Mouse (Mus musculus): ENCODE data around the gene Ldb3. TPM values are rescaled to one million over a fixed set of nuclear protein-coding genes. Genes with fewer than 3 reads are reported as not detected.

The Ldb3 gene
- total RNA-seq, 2 experiments from 2014 or later = 1,007 to 1,096 TPM

DNA sequence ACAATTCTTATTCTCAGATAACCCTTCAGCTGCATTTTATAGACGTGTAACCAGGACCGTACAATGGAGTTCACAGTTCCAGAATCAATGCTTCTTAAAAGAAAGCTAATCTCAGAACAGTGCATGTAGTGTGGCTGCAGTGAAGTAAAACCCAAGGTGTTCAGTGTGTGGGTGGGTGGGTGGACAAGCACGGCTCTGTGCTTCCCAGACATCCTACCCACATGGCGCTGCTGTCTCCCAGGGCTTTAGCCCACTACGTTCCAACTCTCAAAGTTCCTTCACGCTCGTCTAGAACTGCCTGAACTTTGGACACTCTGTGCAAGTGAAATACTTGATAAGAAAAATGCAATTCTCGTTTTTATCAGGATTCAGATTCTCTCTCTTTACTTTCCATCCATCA is 65.8 kb downstream of the Ldb3 start, which contains the start of gene 9230112D13Rik:
Gene 9230112D13Rik (minus strand): TSS at position 101 of the 400 bp plus-strand sequence.
- intact Hi-C loops (cut with DNase I) = no loop called here
- no peak for DNase-seq (ENCODE audit: low spot score)

DNA sequence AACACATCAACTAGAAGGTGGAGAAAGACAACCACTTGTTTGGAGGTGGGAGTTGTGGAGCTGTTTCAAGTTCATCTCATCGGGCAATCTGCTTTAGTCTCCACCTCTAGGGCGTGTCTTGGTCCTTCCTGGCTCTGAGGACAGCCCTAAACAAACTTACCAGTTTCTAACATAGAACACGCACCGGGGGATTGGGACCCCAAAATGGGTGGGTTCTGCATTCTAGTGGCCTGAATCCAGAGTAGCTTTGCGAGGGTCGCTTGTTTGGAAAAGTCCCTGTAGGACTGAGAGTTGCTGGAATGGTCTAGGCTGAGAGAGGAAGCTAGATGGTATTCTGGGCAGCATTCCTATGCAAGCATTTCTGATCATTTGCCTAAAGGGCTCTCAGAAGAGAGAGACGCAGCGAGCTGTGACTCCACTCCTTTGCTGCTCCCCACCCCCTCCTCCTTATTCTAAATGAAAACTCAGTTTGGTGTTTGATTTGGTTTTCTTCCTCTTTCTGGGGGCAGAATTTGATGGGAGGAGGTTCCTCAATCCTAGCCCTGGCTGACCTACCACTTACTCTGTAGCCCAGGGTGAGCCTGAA is 70.4 kb downstream of the Ldb3 start:
- intact Hi-C loops (cut with DNase I) = no loop called here
- DNase-seq (ENCODE audit: low spot score) = no peak

DNA sequence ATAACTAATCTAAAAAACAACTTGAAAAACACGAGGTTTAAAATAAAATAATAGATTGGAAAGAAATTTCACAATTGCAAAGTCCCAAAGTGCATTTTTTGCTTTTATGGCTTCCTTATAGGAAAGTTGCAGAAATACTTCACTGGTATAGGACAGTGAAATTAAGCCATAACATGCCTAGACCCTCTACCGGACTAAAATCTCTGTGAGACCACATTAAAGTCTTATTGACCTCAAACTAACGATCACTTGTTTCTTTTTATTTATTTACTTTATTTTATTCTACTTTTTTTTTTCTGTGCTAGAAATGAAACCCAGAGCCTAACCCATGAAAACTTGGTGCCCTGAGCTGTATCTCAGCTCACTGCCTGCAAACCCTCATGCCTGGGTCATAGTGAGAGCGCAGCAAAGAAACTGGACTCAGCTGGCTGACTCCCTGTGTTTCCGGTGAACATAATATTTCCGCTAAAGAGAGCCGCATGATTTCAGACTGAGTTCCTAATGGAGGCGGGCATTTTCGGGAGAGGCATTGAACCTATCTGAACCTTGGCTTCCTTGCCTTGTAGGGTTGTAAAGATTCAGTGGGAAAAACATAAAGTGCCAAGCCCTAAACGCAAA is 71.4 kb downstream of the Ldb3 start:
- no peak for DNase-seq (ENCODE audit: low spot score)
- intact Hi-C loops (cut with DNase I) = no loop called here

DNA sequence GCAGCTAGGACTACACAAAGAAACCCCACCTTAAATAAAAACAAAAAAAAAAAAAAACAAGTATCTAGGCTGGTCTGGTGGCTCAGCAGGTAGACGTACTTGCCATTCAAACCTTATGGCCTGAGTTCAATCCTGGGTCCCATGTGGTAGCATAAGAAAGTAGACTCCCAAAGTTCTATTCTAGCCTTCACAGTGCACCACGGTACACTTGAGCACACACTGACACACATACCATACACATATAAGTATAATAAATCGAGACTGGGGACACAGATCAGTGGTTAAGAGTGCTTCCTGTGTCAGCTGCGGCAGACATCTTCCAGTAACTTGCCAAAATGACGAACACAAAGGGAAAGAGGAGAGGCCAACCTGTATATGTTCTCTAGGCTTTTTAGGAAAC is 72.6 kb downstream of the Ldb3 start:
- intact Hi-C loops (cut with DNase I) = no loop called here
- no peak for DNase-seq (ENCODE audit: low spot score)

DNA sequence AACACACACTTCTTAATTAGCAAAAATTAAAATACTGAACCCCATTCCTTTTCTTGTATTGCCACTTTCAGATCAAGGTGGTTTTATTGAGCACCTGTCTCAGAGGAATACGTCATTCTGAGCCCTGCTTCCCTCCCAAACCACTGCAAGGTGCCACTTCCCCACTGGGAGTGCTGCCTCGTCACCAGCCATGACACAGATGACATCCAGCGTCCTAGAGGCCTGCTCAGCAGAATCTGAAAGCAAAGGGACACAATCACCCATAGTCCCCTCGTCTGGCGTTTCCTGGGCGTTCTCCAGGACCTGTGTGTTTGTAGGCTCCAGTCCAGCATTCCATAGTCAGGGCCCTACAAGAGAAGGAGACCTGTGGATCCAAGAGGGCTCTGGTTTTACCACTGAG is 74.4 kb downstream of the Ldb3 start:
- intact Hi-C loops (cut with DNase I) = no loop called here
- DNase-seq (ENCODE audit: low spot score) = no peak

DNA sequence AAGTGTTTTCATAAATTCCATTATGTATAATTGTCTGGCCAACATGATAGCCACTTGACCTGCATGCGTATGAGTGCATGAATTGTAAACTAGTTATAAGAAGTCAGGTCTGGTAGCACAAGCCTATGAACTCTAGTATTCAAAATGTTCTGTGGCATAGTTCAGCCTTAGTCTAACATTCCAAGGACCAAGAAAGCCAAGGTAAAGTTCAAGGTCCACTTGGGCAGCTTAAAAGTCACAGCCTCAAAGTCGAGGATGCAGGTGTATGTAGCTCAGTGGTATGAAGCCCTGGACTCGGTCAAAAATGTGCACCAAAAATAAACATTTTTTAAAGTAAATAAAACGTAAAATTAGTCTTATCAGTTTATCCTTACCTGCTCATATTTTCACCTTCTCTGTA is 75.9 kb downstream of the Ldb3 start:
- intact Hi-C loops (cut with DNase I) = no loop called here
- no peak for DNase-seq (ENCODE audit: low spot score)

DNA sequence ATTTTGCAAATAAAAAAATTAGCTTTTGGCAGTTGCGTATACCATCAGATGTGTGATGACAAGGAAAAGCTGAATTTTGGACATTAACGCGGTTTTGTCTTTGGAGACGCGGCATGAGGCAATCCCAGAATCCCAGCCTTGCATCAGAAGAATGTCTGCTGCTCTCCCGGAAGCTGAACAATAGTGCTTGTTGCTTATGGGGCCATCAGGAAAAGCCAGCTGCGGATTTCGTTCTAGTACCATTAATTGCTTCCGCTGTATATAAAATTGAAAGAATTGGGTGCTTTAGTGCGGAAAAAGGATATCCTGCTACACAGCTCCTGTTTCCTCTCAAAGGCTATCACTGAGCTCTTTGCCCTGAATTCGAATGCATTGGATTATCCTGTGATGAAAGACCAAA is 76.6 kb downstream of the Ldb3 start:
- intact Hi-C loops (cut with DNase I) = no loop called here
- DNase-seq (ENCODE audit: low spot score) = no peak

DNA sequence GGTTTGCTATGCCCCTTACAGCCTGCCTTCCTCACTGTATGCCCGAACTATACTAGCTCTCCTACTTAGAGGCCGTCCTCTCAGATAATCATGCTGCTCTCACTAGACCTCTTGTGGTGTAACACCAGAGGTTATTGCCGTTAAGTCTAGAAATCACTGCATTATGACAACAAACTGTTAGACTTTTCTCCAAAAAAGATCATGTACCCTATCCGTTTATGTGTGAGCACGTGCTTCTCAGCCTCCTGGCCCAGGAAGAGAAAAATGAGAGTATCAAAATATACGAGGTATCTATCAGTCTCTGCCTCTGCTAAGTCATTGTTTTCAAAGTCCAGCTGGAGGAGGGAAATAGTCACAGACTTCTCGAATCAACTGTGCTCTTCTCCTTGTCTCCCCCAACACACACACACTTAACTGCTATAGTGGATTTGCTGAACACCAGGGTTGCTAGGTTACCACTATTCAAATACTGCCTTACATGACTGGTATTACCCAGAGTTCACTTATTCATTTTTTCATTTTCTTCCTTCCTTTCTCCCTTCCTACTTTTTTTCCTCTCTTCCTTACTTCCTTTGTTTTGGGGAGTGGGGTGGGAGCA is 79.5 kb downstream of the Ldb3 start:
- intact Hi-C loops (cut with DNase I) = loop anchor here (10.0 kb wide), 1 partner anchor 194 kb away; the partner anchor contains the start of genes Glud1 and Shld2
- no peak for DNase-seq (ENCODE audit: low spot score)

DNA sequence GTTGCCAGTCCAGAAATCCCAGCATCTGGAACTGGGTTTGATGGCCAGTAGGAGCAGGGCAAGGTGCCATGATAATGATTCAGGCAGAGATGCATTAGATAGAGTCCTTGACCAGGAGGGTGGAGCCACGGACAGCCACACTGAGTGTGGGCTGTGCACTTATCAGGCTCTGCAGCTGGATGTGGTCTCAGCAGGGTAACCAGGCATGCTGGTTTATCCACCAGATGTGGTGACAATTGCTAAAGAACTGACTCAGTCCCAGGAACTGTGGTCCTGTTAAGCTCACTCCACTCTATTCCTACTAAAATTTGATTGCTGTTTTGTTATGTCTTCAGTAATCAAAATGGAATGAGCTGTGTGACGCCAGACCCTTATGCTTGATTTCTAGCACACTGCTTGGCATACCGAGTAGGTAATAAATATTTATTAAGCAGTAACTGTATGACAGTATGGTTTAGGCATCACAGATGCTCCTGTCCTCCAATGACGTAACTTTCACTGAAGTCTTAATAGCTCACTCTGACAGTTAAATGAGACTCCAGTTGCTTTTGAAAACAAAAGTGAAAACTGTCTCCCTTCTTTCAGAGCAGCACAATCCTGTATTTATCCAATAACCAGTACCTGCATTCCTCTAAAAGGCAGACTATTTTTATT is 80.2 kb downstream of the Ldb3 start:
- DNase-seq (ENCODE audit: low spot score) = no peak
- intact Hi-C loops (cut with DNase I) = loop anchor here (10.0 kb wide), 1 partner anchor 194 kb away; the partner anchor contains the start of genes Glud1 and Shld2

DNA sequence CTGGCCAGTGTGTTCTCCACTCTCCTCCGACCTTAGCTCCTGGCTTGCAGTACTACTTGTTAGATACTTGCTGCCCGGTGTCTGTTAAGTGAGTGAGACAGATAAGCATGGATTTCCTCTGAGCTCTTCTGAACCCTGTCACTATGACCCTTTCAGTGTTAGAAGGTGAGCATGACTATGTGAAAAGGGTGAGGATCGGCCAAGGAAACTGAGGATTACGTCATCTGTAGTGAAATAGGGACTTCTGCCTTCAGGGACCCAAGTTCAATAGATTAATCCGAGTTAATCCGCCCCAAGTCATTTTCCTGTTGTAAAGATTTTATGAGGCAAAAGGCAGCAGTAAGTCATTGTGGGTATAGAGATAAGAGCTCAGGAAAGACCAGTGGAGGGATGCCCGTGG is 83.2 kb downstream of the Ldb3 start:
- no peak for DNase-seq (ENCODE audit: low spot score)
- intact Hi-C loops (cut with DNase I) = loop anchor here (2.0 to 10.0 kb wide), 2 partner anchors 39 to 191 kb away; partner anchors contain the start of genes Glud1 and Shld2

DNA sequence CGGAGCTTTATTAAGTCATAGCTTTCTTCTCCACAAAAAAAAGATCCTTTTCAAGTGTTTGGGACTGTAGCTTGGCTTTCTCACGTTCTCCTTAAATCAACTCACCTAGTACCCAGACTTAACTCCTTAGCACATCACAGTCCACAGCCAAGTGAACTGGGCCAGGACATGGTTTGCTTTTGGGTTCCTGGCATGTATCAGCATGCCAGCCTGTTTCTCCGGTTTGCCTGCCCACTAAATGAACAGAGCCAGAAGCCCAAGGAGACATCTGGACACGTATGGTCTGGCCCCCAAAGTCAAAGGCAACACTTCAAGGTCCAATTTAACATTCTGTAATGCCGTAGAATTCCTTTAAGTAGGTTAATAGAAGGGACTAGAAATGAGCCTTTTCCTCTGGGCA is 84.1 kb downstream of the Ldb3 start:
- no peak for DNase-seq (ENCODE audit: low spot score)
- intact Hi-C loops (cut with DNase I) = loop anchor here (2.0 to 10.0 kb wide), 2 partner anchors 40 to 190 kb away; partner anchors contain the start of genes Glud1 and Shld2

DNA sequence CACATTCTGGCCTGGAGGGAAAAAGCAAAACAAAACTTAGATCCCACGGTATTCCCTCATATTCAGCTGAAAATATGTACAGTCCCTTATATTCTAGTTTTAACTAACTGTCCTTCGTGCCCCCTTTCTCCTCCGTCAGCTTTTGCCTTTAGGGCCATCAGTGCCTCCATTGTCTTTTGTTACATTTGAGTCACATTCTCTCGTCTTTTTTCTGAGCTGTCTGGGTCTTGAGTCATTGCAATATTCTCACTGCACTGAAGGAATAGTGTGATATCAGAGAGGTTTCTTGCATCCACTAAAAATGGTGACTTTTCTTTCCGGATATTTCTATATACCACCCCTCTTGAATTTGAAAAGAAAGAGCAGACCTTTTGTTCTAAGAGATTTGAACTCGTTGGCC is 84.7 kb downstream of the Ldb3 start:
- DNase-seq (ENCODE audit: low spot score) = no peak
- intact Hi-C loops (cut with DNase I) = loop anchor here (2.0 to 10.0 kb wide), 2 partner anchors 41 to 189 kb away; partner anchors contain the start of genes Glud1 and Shld2

DNA sequence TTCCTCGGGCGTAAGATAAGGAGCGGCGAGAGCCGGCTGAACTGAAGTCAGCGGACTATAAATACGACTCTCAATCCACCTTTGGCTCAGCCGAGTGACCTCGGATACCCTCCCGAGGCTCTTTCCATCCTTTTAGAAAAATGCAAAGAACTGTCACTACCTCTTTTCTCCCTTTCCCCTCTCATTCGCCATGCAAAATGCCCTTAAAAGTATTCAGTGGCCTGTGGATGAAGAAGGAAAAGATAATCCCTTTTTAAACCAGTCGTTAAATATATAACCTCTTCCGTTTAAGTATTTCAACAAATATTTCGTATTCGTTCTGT is 85.2 kb downstream of the Ldb3 start, which contains the start of gene Bmpr1a:
Gene Bmpr1a (minus strand): TSS at position 17 of the 323 bp plus-strand sequence.
- DNase-seq (ENCODE audit: low spot score) = no peak
- intact Hi-C loops (cut with DNase I) = loop anchor here (10.0 kb wide), 1 partner anchor 188 kb away; the partner anchor contains the start of genes Glud1 and Shld2

DNA sequence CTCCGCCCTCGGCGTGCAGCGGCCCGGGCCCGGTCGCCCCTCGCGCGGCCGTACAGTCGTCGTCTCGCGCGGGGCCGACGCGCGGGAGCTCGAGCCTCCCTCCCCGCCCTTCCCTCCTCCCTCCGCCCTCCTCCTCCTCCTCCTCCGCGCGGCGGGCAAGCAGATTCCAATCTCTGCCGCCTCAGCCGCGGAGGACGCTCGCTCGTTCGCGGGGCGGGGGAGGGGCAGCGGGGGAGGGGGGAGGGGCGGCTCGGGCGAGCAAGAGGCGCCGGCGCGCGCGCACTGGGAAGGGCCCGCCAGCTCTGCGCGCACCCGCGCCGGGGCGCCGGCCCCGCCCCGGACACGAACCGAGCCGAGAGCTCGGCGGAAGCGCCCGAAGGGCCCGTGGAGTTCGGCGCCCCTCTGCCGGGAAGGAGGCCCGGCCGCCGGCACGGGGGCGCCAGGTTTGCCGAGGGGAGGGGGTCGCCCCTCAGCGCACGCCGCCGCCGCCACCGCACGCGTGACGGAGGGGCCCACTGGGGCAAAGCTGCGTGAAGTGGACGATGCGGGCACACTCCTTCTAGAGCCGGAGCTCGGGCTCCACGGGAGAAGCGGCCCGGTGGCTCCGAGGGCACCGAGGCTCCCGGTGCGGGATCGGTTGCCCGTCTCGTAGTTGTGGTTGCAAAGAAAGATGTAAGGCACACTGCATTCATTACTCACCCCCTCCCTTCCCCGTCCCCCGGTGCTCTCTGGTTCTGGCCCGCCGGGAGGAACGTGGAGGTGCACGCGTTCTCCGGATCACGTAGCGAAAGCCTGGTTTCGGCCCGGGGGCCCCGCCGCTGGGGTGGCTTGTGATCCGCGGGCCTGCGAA is 85.8 kb downstream of the Ldb3 start:
- DNase-seq (ENCODE audit: low spot score) = peak; percentile 79
- intact Hi-C loops (cut with DNase I) = loop anchor here (10.0 kb wide), 1 partner anchor 188 kb away; the partner anchor contains the start of genes Glud1 and Shld2

DNA sequence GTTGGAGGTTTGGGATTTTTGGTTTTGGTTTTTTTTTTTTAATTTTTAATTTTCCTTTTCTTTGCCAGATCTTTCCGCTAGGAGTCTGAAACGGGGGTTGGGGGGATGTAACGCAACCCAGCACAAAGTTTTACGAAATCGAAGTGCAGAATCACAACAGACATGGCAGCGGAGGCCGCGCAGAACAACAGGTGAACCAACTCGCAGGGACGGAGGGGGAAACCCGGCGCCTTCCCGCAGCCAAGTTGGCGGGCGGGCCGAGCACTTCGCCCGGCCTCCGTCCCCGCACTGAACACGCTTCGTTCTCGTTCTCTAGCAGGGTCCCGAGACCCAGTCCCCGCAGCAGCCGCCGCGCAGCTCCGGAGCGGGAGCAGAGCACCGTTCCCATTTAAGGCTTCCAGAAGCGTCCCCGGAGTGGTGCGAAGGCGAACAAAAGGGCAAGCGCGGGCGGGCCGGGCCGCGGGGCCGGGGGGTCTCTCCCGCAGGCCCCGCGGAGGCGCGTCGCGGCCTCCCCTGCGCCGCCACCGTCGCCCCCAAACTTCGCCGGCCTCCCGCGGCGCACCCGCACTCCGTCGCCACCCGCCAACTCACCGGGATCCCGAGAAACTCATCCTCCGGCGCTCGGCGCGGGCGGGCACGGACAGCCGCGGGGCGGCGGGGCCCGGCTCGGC is 86.5 kb downstream of the Ldb3 start:
- DNase-seq (ENCODE audit: low spot score) = no peak
- intact Hi-C loops (cut with DNase I) = loop anchor here (10.0 kb wide), 1 partner anchor 187 kb away; the partner anchor contains the start of genes Glud1 and Shld2

DNA sequence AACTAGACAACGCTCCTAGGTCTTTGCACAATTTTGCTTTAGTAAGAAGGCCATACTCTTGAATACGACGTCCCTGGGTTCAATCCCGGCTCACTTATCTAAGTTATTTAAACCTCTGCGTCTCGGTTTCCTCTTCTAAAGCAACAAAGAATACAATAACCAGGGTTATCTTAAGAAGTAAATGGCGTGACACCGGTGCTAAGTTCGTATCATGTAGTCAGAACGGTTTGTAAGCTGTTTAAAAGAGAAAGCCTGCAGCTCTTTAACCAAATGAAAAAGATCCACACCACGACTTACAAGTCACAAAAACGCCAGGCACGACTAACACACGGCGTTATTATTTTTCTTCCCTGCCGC is 87.1 kb downstream of the Ldb3 start:
- intact Hi-C loops (cut with DNase I) = loop anchor here (10.0 kb wide), 1 partner anchor 187 kb away; the partner anchor contains the start of genes Glud1 and Shld2
- DNase-seq (ENCODE audit: low spot score) = no peak

DNA sequence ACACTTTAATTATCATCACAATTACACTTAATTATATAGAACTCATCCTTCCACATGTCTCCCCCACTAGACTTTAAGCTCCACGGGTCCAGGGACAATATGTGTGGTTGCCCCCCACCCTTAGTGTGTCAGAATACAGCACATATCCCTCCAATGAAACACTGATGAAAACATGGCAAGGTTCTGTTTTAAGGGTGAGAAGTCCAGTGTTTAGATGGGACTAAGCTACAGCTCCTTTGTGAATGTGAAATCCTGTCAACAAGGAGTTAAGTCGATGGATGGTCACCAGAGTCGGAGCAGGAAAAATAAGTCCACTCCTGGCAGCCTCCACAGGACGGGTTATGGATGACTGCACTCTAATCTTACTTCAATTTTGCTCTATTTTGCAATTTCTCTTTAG is 88.2 kb downstream of the Ldb3 start:
- DNase-seq (ENCODE audit: low spot score) = no peak
- intact Hi-C loops (cut with DNase I) = loop anchor here (10.0 kb wide), 1 partner anchor 186 kb away; the partner anchor contains the start of genes Glud1 and Shld2

DNA sequence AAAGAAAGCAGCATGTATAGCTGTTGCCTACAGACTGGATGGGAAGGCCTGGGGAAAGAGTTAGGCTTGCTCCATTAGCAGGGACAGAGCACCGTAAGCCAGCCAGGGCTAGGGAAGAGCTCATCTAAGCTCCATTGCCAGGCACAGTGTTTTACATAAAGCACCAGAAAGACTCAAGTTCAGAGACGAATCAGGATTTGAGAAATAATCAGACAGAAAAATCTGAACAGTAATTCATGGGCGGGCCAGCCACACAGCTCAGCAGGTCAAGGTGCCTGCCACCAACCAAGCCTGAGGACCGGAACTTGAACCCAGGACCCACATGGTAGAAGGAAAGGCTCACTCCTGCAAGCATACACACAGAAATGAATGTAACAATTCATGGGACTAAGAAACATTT is 88.8 kb downstream of the Ldb3 start:
- intact Hi-C loops (cut with DNase I) = loop anchor here (10.0 kb wide), 1 partner anchor 185 kb away; the partner anchor contains the start of genes Glud1 and Shld2
- no peak for DNase-seq (ENCODE audit: low spot score)

DNA sequence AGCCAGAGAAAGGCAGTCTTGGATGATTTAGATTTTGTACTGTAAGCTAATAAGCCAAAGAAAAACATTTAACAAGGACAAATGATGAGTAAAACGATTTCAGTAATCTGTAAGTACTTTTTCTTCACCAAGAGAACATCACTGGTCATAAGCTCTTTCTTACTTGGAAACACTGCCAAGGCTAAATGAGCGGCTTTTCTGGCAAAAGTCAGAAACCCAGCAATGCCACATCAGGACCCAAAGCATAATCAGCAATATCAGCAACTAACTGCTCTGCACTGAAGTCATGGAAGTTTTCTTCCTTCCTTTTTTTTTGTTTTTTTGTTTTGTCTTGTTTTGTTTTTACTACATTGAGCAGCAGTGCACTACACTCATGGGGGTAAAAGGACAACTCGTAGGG is 91.1 kb downstream of the Ldb3 start:
- no peak for DNase-seq (ENCODE audit: low spot score)
- intact Hi-C loops (cut with DNase I) = no loop called here
